Mouse (Mus musculus) NIH3T3 (cell line): ENCODE measurements around the gene Ogfod2.

Source experiments
- DNase-seq: peaks from one replicate; pipeline ENCODE4 v3.0.0-alpha.2; 2012; ENCODE audit warnings: low read depth

Ogfod2 gene

GRCm38 (mm10) chr5:124111742-124112497, at the start of gene Ogfod2:
TSS of gene Ogfod2 (plus strand) at chr5:124112297.
- DNase-seq: peak; percentile 99

DNA sequence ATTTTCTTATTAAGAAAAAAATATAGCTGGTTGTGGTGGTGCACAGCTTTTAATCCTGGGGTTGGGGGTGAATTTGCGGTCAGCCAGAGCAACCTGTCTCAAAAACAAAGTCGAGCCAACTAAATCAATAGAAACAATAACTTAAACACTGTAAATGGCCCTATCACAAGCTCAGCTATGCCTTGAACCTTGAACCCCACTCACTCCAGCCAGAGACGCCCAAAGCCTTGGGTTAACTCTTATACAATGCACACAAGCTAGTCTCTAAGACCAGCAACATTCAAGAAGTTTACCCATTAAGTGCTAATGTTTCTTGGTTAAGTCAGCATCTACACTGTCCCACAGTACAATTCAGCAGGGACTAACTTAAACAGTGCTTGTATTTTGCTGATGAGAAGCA, 42.4 kb upstream of the Ogfod2 start:
- DNase-seq: no peak

DNA sequence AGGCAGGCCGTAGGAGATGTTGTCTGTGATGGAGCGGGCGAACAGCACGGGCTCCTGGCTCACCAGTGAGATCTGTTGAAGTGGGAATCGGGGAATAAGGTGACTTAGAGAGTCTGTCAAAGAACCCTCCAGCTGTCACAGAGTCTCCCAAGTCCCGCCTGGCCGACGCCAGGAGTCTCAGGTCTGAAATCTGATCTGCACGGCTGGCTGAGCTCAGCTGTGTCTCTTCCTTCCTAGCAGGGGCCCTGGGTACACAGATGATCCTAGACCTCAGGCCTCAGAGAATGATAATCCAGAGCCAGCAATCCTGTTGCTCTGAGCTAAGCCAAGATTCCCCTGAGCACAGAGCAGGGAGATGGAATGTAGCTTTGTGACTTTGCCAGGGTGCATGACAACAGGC, 38.4 kb upstream of the Ogfod2 start:
- DNase-seq: no peak

- DNase-seq: peak; percentile 58
Observed at GRCm38 (mm10) chr5:124074845-124075307, 37.2 kb upstream of the Ogfod2 start.

DNA sequence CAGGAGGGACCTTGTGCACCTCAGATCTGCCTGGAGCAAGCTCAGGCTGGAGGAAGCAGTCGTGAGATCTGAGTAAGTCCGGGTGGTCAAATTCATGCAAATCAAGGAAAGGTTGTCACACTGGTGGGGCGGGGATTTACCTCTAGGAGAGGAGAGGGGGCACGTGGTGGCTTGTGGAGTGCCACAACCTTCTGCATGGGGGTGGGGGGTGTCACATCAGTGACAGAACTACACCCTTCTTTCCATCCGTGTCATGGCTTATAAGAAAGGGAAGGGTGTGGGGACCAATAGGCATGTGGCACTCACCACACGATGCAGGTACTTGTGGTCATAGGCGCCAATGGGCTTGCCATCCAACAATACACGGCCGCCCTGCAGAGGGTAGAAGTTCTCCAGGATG, 36.4 kb upstream of the Ogfod2 start:
- DNase-seq: no peak

- no peak for DNase-seq
Observed at GRCm38 (mm10) chr5:124076559-124076958, 35.5 kb upstream of the Ogfod2 start.

GRCm38 (mm10) chr5:124077241-124077640, 34.9 kb upstream of the Ogfod2 start:
- no peak for DNase-seq

DNA sequence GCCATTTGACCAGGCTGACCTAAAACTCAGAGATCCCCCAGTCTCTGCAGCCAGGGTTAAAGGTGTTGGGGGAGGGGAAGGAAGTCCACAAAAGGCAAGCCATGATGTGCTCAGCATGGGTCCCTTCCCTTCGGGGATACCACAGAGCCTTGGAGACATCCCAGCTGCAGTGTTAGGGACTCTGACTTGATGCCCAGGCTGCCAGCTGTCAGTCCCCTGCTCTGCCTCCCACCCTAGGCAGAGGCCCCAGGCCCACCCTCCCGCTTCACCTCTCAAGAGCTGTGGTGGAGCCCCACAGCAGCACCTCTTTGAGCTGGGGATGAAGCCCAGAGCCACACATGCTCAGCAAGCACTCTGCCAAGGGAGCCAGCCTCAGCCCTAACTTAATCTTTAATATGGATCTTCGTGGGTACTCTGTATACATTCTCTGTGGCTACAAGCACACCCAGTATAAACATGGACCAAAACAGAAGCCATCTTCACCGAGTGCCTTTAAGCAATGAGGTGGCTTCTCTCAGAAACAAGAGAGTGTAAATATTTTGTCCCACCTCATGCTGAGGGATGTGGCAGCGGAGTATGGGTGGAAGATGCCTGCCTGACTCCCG, 34.1 kb upstream of the Ogfod2 start:
- DNase-seq: no peak

DNA sequence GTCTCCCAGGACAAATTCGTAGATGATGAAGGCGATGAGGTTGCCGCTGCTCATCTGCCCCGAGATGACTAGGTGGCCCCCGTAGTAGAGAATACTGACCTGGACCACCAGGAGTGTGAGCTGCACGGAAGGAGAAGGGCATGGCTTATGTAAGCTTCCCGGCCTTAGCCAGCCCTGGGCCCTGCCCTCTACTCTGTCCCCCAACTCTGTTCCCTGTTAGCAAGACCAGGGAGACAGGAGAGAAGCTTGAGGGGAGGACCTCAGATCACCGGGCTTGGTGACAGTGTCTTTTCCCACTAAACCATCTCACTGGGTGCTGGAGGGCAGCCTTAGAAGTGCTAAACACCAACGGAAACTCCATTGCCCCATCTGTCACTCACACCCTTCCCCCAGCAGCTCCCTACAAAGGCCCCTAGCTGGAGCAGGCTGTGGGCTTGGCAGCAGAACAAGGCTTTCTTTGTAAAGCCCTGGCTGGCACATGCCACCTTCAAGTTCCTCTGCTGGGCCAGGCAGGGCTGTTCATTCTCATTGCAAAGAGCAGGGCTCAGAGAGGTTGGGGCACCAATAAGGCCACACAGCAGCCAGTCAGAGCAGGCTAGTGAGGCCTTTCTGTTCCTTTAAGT, 33.2 kb upstream of the Ogfod2 start:
- DNase-seq: peak; percentile 58

DNA sequence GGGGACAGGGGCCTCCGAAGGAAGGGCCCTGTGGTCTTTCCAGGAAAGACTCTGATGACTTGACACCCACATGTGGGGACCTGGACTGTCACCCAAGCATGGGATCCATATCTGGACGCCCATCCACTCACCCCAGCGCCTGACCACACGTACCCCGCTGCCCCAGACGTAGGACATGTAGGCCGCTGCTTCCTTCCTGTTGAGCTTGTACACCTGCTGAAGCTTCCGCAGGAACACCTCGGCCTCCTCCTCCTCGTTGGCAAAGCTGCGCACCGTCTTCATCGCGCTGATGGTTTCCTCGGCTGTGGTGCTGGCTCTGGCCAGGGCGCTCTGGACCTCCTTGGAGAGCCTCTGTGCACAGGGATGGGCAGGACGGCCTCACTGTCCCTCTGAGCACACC, 32.2 kb upstream of the Ogfod2 start:
- no peak for DNase-seq

DNA sequence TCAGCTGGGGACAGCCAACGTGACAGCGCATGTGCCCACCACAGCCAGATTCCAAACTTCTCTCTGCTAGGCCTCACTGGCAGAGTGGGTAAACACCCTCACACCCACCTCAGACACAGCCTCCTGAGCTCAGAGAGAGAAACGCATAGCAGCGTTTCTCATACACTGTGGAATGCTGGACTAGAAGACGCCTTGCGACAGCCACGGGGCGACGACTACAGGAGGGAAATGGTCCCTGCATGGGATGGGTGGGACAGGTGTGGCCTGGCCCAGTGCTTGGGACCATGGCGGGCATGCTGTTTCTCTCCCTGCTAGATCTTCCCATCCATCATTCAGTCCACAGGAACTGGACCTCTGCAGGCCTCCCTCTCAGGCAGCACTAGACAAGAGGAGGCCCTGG, 29.6 kb upstream of the Ogfod2 start:
- DNase-seq: no peak

DNA sequence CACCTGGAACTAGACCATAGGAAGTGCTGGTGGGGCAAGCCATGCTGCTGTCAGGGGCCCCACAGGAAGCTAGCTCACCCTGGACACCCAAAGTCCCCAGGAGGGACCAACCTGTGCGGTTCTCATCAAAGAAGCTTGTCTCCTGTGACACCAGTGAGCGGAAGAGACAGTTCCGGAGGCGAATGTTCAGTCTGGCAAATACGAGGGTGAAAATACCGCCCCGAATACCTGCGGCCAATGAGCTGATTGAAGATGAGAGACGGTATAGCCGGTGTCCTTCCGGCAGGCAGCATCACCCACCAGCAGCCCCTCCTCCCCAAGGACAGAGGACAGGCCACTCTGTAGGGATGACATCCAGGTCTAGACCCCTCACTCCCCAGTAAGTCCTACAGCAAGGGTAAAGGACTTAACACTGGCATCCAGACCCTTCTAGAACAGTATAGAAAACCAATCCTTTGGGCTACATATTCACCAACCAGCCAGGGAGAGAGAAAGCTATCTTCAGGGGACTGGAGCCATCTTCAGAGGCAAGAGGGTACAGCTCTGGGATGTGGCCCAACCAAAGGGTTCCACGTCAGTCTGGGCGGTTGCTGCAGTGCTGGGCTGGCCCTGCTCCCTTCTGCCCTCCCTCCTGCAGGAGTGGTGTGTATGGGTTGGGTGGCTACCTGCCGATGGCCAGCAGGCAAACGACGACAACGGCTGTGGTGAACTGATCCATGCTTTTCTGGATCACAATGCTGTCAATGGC, 29.0 kb upstream of the Ogfod2 start:
- no peak for DNase-seq

DNA sequence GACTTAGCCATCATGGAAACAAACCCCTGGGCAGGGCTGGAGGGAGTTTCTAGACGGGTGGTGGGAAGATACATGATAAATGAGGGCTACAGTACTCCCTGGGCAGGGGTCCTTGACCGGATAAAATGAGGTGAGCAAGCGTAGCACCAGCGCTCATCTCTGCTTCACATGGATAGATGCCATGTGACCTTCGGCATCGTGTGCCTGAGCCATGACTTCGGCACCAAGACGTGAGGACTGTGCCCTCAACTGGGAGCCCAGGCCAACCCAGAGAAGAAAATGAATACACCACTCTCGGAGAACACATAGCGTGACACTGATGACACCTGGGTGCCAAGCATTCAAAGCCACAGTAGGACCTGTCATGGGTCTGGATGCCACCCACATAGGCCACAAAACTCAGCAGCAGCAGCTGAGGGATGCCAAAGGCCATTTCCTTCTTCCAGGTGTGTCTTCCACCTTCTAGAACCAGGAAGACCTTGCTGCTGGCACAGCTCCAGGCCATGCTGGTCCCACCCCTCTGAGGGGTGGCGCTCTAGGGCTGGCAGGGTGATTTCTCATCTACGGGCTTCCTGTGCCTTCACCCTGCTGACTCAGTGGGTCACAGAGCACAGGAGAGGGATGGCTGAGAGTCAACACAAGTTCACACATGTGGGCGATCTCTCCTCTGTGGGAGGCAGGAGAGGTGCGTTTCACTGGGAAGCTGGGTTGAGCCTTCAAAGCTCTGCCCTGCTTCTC, 28.1 kb upstream of the Ogfod2 start:
- DNase-seq: peak; percentile 29

GRCm38 (mm10) chr5:124084588-124085173, 27.4 kb upstream of the Ogfod2 start:
- peak; percentile 92 for DNase-seq

DNA sequence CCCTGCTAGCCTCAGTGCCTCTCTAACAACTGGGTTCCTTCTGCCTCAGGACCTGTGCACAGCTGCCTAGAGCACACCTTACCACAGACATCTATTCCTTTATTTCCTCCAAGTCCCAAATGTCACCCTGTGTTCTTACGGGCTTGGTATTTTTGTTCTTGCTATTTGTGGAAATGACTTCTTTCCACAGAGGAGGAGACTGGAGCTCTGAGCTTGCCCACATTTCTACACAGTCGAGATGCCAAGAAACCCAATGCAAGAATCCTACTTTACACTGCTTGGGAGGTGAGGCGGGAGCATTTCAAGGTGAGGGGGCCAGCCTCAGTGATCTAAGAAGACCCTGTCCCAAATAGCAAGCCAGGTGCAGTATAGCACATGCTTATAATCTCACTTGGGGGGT, 26.6 kb upstream of the Ogfod2 start:
- DNase-seq: no peak

GRCm38 (mm10) chr5:124086876-124087275, 25.2 kb upstream of the Ogfod2 start:
- DNase-seq: no peak

- no peak for DNase-seq
Observed at GRCm38 (mm10) chr5:124089868-124090267, 22.2 kb upstream of the Ogfod2 start.

GRCm38 (mm10) chr5:124091951-124092406, 20.1 kb upstream of the Ogfod2 start:
- DNase-seq: no peak

DNA sequence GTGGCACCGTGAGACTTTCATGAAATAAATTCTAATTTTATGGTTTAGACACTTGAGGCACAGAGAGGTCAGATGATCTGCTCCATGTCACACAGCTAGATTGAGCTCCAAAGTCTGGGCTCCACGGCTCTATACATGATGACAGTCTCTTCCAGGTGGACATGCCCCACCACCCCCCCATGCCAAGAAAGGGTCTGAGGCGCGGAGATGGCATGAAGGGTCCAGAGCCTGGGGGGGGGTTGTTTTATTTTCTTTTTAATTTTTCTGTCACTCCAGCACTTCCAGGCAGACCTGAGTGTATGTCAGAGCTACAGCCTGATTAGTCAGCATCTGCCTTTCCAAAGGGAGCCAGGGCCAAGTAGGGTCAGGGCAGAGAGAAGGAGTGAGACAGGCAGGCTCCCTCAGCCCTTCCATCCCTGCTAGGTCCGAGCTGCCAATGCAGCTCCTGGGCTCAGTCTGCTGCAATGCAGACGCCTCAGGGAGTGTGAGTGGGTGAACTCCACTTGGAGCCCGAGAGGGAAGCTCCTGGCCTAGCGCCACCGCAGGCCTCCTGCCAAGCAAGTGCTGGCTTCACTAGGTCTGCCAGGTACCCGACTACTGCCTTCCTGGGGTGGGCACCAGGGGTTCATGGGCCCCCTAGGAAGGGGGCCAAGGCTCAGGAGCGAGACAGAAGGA, 18.8 kb upstream of the Ogfod2 start:
- peak; percentile 78 for DNase-seq

- no peak for DNase-seq
Observed at GRCm38 (mm10) chr5:124093852-124094604, 18.1 kb upstream of the Ogfod2 start.
